Mouse (Mus musculus): ENCODE measurements around the gene Actr8. TPM values are rescaled to one million over a fixed set of nuclear protein-coding genes. Genes with fewer than 3 reads are reported as not detected.
A peak's percentile ranks its signal among the peaks of the same experiment; 100 is the strongest.

Gene Actr8
- total RNA-seq (2012; rRNA removed): 53.1 and 54.3 TPM in 2 replicates

GRCm38 (mm10) chr14:29978254-29979204, at the start of gene Actr8:
Gene Actr8 (plus strand): TSS chr14:29978337.
- peaks cover 26% of the 10 kb centered on the region for H3K36me3 ChIP-seq (ENCODE audit: control insufficient read depth, insufficient read depth, low read length, poor library complexity, severe bottlenecking)

GRCm38 (mm10) chr14:29928966-29929365, 49.2 kb upstream of the Actr8 start:
- no peak for DNase-seq (ENCODE audit: low read depth, low spot score)
- TF ChIP-seq ZC3H11A (IDR thresholded peaks at IDR 0.05; ENCODE audit: borderline replicate concordance, low read depth, low read length) (no peak), CHD2 (IDR thresholded peaks at IDR 0.05; ENCODE audit: low read depth, low read length) (no peak), MAFK (IDR thresholded peaks at IDR 0.05; ENCODE audit: insufficient read depth, low read depth, low read length) (no peak), HCFC1 (IDR thresholded peaks at IDR 0.05; ENCODE audit: borderline replicate concordance, insufficient read depth, low read length) (no peak), ZNF384 (IDR thresholded peaks at IDR 0.05; ENCODE audit: low read depth, low read length) (no peak)
- no peaks in the 10 kb centered on the region for H3K36me3 ChIP-seq (ENCODE audit: control insufficient read depth, insufficient read depth, low read length, poor library complexity, severe bottlenecking)
- no peaks in the 10 kb centered on the region for H3K4me1 ChIP-seq (ENCODE audit: control insufficient read depth in 2 of 2, insufficient read depth in 2 of 2, low read length in 2 of 2, poor library complexity in 1 of 2)
- no peak overlapping the region for H3K4me3 ChIP-seq (ENCODE audit: insufficient read depth in 1 of 2, low read depth in 1 of 2, low read length in 2 of 2, poor library complexity in 1 of 2, severe bottlenecking in 1 of 2)
- H3K9me3 ChIP-seq (ENCODE audit: control insufficient read depth, insufficient read depth, low read depth, low read length): no peaks in the 10 kb centered on the region
- in situ Hi-C loops (cut with MboI; ENCODE audit: low sequenced_read_pairs in 2 of 2, unreplicated experiment in 2 of 2): loop anchor here (25.0 kb wide), 2 partner anchors 192 to 617 kb away; no protein-coding TSS in a partner anchor
- no peak overlapping the region for H3K9ac ChIP-seq (ENCODE audit: insufficient read depth, low read depth, low read length, poor library complexity, severe bottlenecking)
- no peak overlapping the region for H3K27ac ChIP-seq (ENCODE audit: insufficient read depth, low read depth, low read length, poor library complexity, severe bottlenecking)

More at GRCm38 (mm10) chr14:29978254-29979204, at the start of gene Actr8:
- peak within 1 kb of the TSS; percentile 95 for H3K9ac ChIP-seq (ENCODE audit: insufficient read depth, low read depth, low read length, poor library complexity, severe bottlenecking)
- peak; percentile 96 for TF ChIP-seq ZNF384 (IDR thresholded peaks at IDR 0.05; ENCODE audit: low read depth, low read length)
- no peak for TF ChIP-seq ZC3H11A (IDR thresholded peaks at IDR 0.05; ENCODE audit: borderline replicate concordance, low read depth, low read length)
- TF ChIP-seq CHD2 (IDR thresholded peaks at IDR 0.05; ENCODE audit: low read depth, low read length): no peak
- no peak for TF ChIP-seq MAFK (IDR thresholded peaks at IDR 0.05; ENCODE audit: insufficient read depth, low read depth, low read length)
- TF ChIP-seq HCFC1 (IDR thresholded peaks at IDR 0.05; ENCODE audit: borderline replicate concordance, insufficient read depth, low read length): peak; percentile 89
- in situ Hi-C loops (cut with MboI; ENCODE audit: low sequenced_read_pairs in 2 of 2, unreplicated experiment in 2 of 2): no loop called here
- no peaks in the 10 kb centered on the region for H3K9me3 ChIP-seq (ENCODE audit: control insufficient read depth, insufficient read depth, low read depth, low read length)
- peak; percentile 68 for DNase-seq (ENCODE audit: low read depth, low spot score)
- H3K27ac ChIP-seq (ENCODE audit: insufficient read depth, low read depth, low read length, poor library complexity, severe bottlenecking): peak within 1 kb of the TSS; percentile 84
- H3K4me3 ChIP-seq (ENCODE audit: insufficient read depth in 1 of 2, low read depth in 1 of 2, low read length in 2 of 2, poor library complexity in 1 of 2, severe bottlenecking in 1 of 2): peak within 1 kb of the TSS; percentile 94 to 97
- H3K4me1 ChIP-seq (ENCODE audit: control insufficient read depth in 2 of 2, insufficient read depth in 2 of 2, low read length in 2 of 2, poor library complexity in 1 of 2): no peaks in the 10 kb centered on the region

GRCm38 (mm10) chr14:29935516-29935915, 42.6 kb upstream of the Actr8 start:
- Histone ChIP-seq H3K4me1 (ENCODE audit: control insufficient read depth in 2 of 2, insufficient read depth in 2 of 2, low read length in 2 of 2, poor library complexity in 1 of 2) (no peaks in the 10 kb centered on the region), H3K9me3 (ENCODE audit: control insufficient read depth, insufficient read depth, low read depth, low read length) (no peaks in the 10 kb centered on the region), H3K4me3 (ENCODE audit: insufficient read depth in 1 of 2, low read depth in 1 of 2, low read length in 2 of 2, poor library complexity in 1 of 2, severe bottlenecking in 1 of 2) (no peak overlapping the region), H3K36me3 (ENCODE audit: control insufficient read depth, insufficient read depth, low read length, poor library complexity, severe bottlenecking) (no peaks in the 10 kb centered on the region), H3K9ac (ENCODE audit: insufficient read depth, low read depth, low read length, poor library complexity, severe bottlenecking) (no peak overlapping the region), H3K27ac (ENCODE audit: insufficient read depth, low read depth, low read length, poor library complexity, severe bottlenecking) (no peak overlapping the region)
- in situ Hi-C loops (cut with MboI; ENCODE audit: low sequenced_read_pairs in 2 of 2, unreplicated experiment in 2 of 2): loop anchor here (10.0 to 25.0 kb wide), 3 partner anchors 198 to 811 kb away; no protein-coding TSS in a partner anchor
- TF ChIP-seq CHD2 (IDR thresholded peaks at IDR 0.05; ENCODE audit: low read depth, low read length) (no peak), ZNF384 (IDR thresholded peaks at IDR 0.05; ENCODE audit: low read depth, low read length) (no peak), HCFC1 (IDR thresholded peaks at IDR 0.05; ENCODE audit: borderline replicate concordance, insufficient read depth, low read length) (no peak), ZC3H11A (IDR thresholded peaks at IDR 0.05; ENCODE audit: borderline replicate concordance, low read depth, low read length) (no peak), MAFK (IDR thresholded peaks at IDR 0.05; ENCODE audit: insufficient read depth, low read depth, low read length) (no peak)
- DNase-seq (ENCODE audit: low read depth, low spot score): no peak

GRCm38 (mm10) chr14:29937466-29937865, 40.7 kb upstream of the Actr8 start:
- no peak for TF ChIP-seq HCFC1 (IDR thresholded peaks at IDR 0.05; ENCODE audit: borderline replicate concordance, insufficient read depth, low read length)
- TF ChIP-seq ZC3H11A (IDR thresholded peaks at IDR 0.05; ENCODE audit: borderline replicate concordance, low read depth, low read length): no peak
- no peak for TF ChIP-seq CHD2 (IDR thresholded peaks at IDR 0.05; ENCODE audit: low read depth, low read length)
- TF ChIP-seq ZNF384 (IDR thresholded peaks at IDR 0.05; ENCODE audit: low read depth, low read length): no peak
- TF ChIP-seq MAFK (IDR thresholded peaks at IDR 0.05; ENCODE audit: insufficient read depth, low read depth, low read length): no peak
- Histone ChIP-seq H3K36me3 (ENCODE audit: control insufficient read depth, insufficient read depth, low read length, poor library complexity, severe bottlenecking) (no peaks in the 10 kb centered on the region), H3K9ac (ENCODE audit: insufficient read depth, low read depth, low read length, poor library complexity, severe bottlenecking) (no peak overlapping the region), H3K4me3 (ENCODE audit: insufficient read depth in 1 of 2, low read depth in 1 of 2, low read length in 2 of 2, poor library complexity in 1 of 2, severe bottlenecking in 1 of 2) (no peak overlapping the region), H3K4me1 (ENCODE audit: control insufficient read depth in 2 of 2, insufficient read depth in 2 of 2, low read length in 2 of 2, poor library complexity in 1 of 2) (no peaks in the 10 kb centered on the region), H3K27ac (ENCODE audit: insufficient read depth, low read depth, low read length, poor library complexity, severe bottlenecking) (no peak overlapping the region), H3K9me3 (ENCODE audit: control insufficient read depth, insufficient read depth, low read depth, low read length) (no peaks in the 10 kb centered on the region)
- no peak for DNase-seq (ENCODE audit: low read depth, low spot score)
- in situ Hi-C loops (cut with MboI; ENCODE audit: low sequenced_read_pairs in 2 of 2, unreplicated experiment in 2 of 2): loop anchor here (10.0 to 25.0 kb wide), 3 partner anchors 200 to 813 kb away; no protein-coding TSS in a partner anchor
